ENCODE assay signal across 8 mouse cellular contexts in the genomic region with DNA sequence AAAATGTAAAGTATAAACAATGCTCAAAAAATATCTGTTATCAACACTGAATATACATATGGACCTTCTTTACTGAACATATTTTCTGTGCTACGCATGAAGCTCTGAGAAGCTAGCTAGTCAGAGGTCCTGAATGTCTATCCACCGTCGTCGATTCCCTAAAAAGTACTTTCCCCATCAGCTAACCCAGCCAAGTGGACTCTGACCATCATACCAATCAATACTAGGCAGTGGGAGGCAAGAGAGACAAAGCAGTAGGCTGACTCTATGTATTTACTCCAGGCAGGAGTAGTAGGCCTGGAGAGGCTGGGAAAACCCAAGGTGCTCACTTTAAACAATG. TPM values are rescaled to one million over a fixed set of nuclear protein-coding genes. Genes with fewer than 3 reads are reported as not detected.
DNase-seq lines count a peak whose midpoint lies in the region; ATAC-seq and TF ChIP-seq lines count a peak whose summit lies in the region.

No protein-coding gene starts in this region.

- peak overlapping the region; percentile 90 for H3ac ChIP-seq in myocyte (ENCODE audit: control insufficient read depth, insufficient read length)

- no peak for TF ChIP-seq POLR2A in myocyte (IDR thresholded peaks at IDR 0.05; ENCODE audit: insufficient read length, low read depth)

- H3K79me2 ChIP-seq in myocyte (ENCODE audit: control insufficient read depth, insufficient read depth): peaks cover 62% of the 10 kb centered on the region

- H3K36me3 ChIP-seq in kidney, embryonic 16.5 days (ENCODE audit: insufficient read depth, low read length): 0 out of 2 replicates have a peak, but pooled peaks cover under 1% of the 10 kb centered on the region
- H3K36me3 ChIP-seq in hindbrain, postnatal 0 days (ENCODE audit: insufficient read depth, low read length): no peaks in the 10 kb centered on the region
- H3K36me3 ChIP-seq in myocyte (ENCODE audit: control insufficient read depth, insufficient read depth): no peaks in the 10 kb centered on the region

- no peak for ATAC-seq in kidney, embryonic 16.5 days (ENCODE audit: low FRiP score, low TSS enrichment)
- no peak for ATAC-seq in hindbrain, postnatal 0 days
- ATAC-seq in megakaryocyte progenitor cell, adult 5-6 weeks (replicated peaks; ENCODE audit: poor library complexity): no peak
- ATAC-seq in inflammation-experienced regulatory T-cells, adult 6 months: no peak
- ATAC-seq in erythroid progenitor cell, adult 5-6 weeks (replicated peaks; ENCODE audit: low FRiP score, poor library complexity, severe bottlenecking): no peak

- H3K4me2 ChIP-seq in kidney, embryonic 16.5 days (replicated peaks; ENCODE audit: low read depth, low read length): peak overlapping the region; percentile 73
- peak overlapping the region; percentile 94 for H3K4me2 ChIP-seq in hindbrain, postnatal 0 days (ENCODE audit: low read depth, low read length)
- H3K4me2 ChIP-seq in myocyte (ENCODE audit: low read depth): peak overlapping the region; percentile 94

- H3K27ac ChIP-seq in kidney, embryonic 16.5 days (ENCODE audit: low read length): no peak overlapping the region
- 0 out of 2 replicates have a peak overlapping the region, but pooled peaks have one; percentile 91 for H3K27ac ChIP-seq in hindbrain, postnatal 0 days

- peak overlapping the region; percentile 97 for H3K9ac ChIP-seq in kidney, embryonic 16.5 days (replicated peaks; ENCODE audit: low read length)
- H3K9ac ChIP-seq in hindbrain, postnatal 0 days (replicated peaks; ENCODE audit: low read length): peak overlapping the region; percentile 89

- H3K9me3 ChIP-seq in kidney, embryonic 16.5 days (ENCODE audit: low read length): no peaks in the 10 kb centered on the region
- no peaks in the 10 kb centered on the region for H3K9me3 ChIP-seq in hindbrain, postnatal 0 days (ENCODE audit: low read length)

- DNase-seq in kidney, postnatal 4 days: no peak
- DNase-seq in embryo, embryonic 11 days: peak; percentile 9
- no peak for DNase-seq in hindbrain, postnatal 0 days (ENCODE audit: low spot score)

- peaks cover 16% of the 10 kb centered on the region for H3K4me1 ChIP-seq in kidney, embryonic 16.5 days (ENCODE audit: insufficient read depth, low read length)
- no peaks in the 10 kb centered on the region for H3K4me1 ChIP-seq in hindbrain, postnatal 0 days (ENCODE audit: insufficient read depth, low read length)

- H3K27me3 ChIP-seq in kidney, embryonic 16.5 days (ENCODE audit: insufficient read depth, low read length): no peaks in the 10 kb centered on the region
- H3K27me3 ChIP-seq in hindbrain, postnatal 0 days (ENCODE audit: insufficient read depth, low read length): no peaks in the 10 kb centered on the region
- no peaks in the 10 kb centered on the region for H3K27me3 ChIP-seq in myocyte (ENCODE audit: control insufficient read depth, insufficient read depth, insufficient read length)

- TF ChIP-seq CTCF in hindbrain, postnatal 0 days (IDR thresholded peaks at IDR 0.05; ENCODE audit: low read depth): no peak

- 15% methylated on average over 4 of the region's 4 CpGs for WGBS in kidney, embryonic 16.5 days
- 12% methylated on average over 4 of the region's 4 CpGs for WGBS in hindbrain, postnatal 0 days

- peak overlapping the region; percentile 93 for H3K4me3 ChIP-seq in kidney, embryonic 16.5 days (ENCODE audit: low read length)
- peak overlapping the region; percentile 91 for H3K4me3 ChIP-seq in hindbrain, postnatal 0 days (ENCODE audit: low read length)
- peak overlapping the region; percentile 95 for H3K4me3 ChIP-seq in myocyte

TF ChIP-seq in myocyte, 11 proteins besides CTCF, POLR2A, EP300 and RAD21:
- TF ChIP-seq MYOD1 (IDR thresholded peaks at IDR 0.05; ENCODE audit: control insufficient read depth in 1 of 3, insufficient read length in 2 of 3, low read depth in 2 of 3) (no peak), E2F4 (IDR thresholded peaks at IDR 0.05; ENCODE audit: insufficient read depth) (no peak), USF1 (IDR thresholded peaks at IDR 0.05; ENCODE audit: low read depth) (no peak), POLR2AphosphoS2 (IDR thresholded peaks at IDR 0.05; ENCODE audit: insufficient read length, low read depth) (no peak)
TF ChIP-seq in myocyte: peak in this region for 0.

RNA-seq across cellular contexts. Expression of a gene that starts 1.8 kb away (rescaled TPM):
- polyA plus RNA-seq in kidney, embryonic 16.5 days (2015; fragmentation: Nextera tagmentation; extraction: Ambion mirVana): 22.2 and 25.6 TPM in 2 replicates
- total RNA-seq in hindbrain, postnatal 0 days (2014; rRNA removed): 33.8 and 44.7 TPM in 2 replicates
- polyA plus RNA-seq in hindbrain, postnatal 0 days (2015; fragmentation: Nextera tagmentation; extraction: Ambion mirVana): 22.4 and 26.0 TPM in 2 replicates
- 31.4 TPM for polyA plus RNA-seq in myocyte (2012; fragmentation: generic; extraction: Trizol)
- total RNA-seq in megakaryocyte progenitor cell, adult 5-6 weeks (2015): 171 and 194 TPM in 2 replicates
- 53.4 and 80.2 TPM in 2 replicates for total RNA-seq in megakaryocyte progenitor cell, adult 5-6 weeks (2017)
- 10 to 100 TPM; 29.1 to 55.1 (median 33.0) TPM for polyA plus RNA-seq in inflammation-experienced regulatory T-cells, adult 6 months (2017; shearing (Covaris generic))
- total RNA-seq in erythroid progenitor cell, adult 5-6 weeks (2015; ENCODE audit: low replicate concordance): 249 and 259 TPM in 2 replicates
- 89.1 and 150 TPM in 2 replicates for total RNA-seq in erythroid progenitor cell, adult 5-6 weeks (2017; ENCODE audit: low replicate concordance)

RNA-seq across cellular contexts. Expression of a gene that starts 41.2 kb away (rescaled TPM):
- polyA plus RNA-seq in kidney, embryonic 16.5 days (2015; fragmentation: Nextera tagmentation; extraction: Ambion mirVana): 7.7 and 7.8 TPM in 2 replicates
- 31.7 and 35.4 TPM in 2 replicates for total RNA-seq in hindbrain, postnatal 0 days (2014; rRNA removed)
- polyA plus RNA-seq in hindbrain, postnatal 0 days (2015; fragmentation: Nextera tagmentation; extraction: Ambion mirVana): 101 and 107 TPM in 2 replicates
- 8.5 TPM for polyA plus RNA-seq in myocyte (2012; fragmentation: generic; extraction: Trizol)
- 77.0 and 92.7 TPM in 2 replicates for total RNA-seq in megakaryocyte progenitor cell, adult 5-6 weeks (2015)
- total RNA-seq in megakaryocyte progenitor cell, adult 5-6 weeks (2017): 55.4 and 83.3 TPM in 2 replicates
- 100 to 1,000 TPM in 2 of 3 experiments, 10 to 100 TPM in 1; 53.2 to 448 (median 275) TPM for polyA plus RNA-seq in inflammation-experienced regulatory T-cells, adult 6 months (2017; shearing (Covaris generic))
- total RNA-seq in erythroid progenitor cell, adult 5-6 weeks (2015; ENCODE audit: low replicate concordance): 43.2 and 50.1 TPM in 2 replicates
- total RNA-seq in erythroid progenitor cell, adult 5-6 weeks (2017; ENCODE audit: low replicate concordance): 37.1 and 46.5 TPM in 2 replicates
